Mouse (Mus musculus) leukemia stem cell, adult 10-12 weeks (primary cell): Measurements from ENCODE around the gene Fbxw24. TPM values are rescaled to one million over a fixed set of nuclear protein-coding genes. Genes with fewer than 3 reads are reported as not detected.

Source experiments
- polyA plus RNA-seq: library from polyadenylated mRNA; stranded (reverse); fragments of >175 nt; gene quantifications from 2 replicates; pipeline ENCODE4 v1.2.3, GENCODE M21; 2012; ENCODE audit warnings: low replicate concordance

Fbxw24 gene
- not detected in 2 replicates for polyA plus RNA-seq

DNA sequence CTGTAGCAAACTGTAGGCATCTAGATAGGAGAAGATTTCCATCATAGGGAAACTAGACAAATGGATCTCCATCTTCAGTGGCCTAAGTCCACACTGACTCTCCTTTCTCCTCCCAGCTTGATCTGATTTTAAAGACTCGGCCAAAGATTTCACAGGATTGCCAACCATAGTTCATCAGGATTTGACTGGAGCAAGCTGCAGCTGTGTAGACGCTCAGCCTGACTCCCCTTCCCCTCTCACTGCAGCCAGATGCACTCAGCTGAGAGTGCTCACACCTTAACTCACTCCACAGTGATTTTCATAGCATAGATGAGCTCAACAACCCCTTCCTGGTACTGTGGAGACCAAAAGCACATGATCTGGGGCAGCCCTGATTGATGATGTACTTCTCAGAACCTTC lies at the start of gene Fbxw24:
Gene Fbxw24 (minus strand): TSS at position 101 of the 400 bp plus-strand sequence.

DNA sequence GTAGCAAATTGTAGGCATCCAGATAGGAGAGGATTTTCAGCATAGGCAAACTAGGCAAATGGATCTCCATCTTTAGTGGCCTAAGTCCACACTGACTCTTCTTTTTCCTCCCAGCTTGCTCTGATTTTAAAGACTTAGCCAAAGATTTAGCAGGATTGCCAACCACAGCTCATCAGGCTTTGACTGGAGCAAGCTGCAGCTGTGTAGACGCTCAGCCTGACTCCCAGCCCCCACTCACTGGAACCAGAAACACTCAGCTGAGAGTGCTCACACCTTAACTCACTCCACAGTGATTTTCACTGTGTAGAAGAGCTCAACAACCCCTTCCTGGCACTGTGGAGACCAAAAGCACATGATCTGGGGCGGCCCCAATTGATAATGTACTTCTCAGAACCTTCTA lies 38.7 kb upstream of the Fbxw24 start, which contains the start of gene Fbxw25:
Gene Fbxw25 (minus strand): TSS at position 101 of the 400 bp plus-strand sequence.

DNA sequence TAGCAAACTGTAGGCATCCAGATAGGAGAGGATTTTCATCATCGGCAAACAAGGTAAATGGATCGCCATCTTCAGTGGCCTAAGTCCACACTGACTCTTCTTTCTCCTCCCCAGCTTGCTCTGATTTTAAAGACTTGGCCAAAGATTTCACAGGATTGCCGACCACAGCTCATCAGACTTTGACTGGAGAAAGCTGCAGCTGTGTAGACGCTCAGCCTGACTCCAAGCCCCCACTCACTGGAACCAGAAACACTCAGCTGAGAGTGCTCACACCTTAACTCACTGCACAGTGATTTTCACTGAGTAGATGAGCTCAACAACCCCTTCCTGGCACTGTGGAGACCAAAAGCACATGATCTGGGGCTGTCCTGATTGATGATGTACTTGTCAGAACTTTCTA lies 57.7 kb downstream of the Fbxw24 start, which contains the start of gene Fbxw15:
Gene Fbxw15 (minus strand): TSS at position 101 of the 400 bp plus-strand sequence.

Other genes starting within 250 kb of the Fbxw24 start
- gene Fbxw22, start 221.8 kb downstream of the Fbxw24 start, polyA plus RNA-seq, result not detected in 2 replicates
- gene Fbxw16, start 176.9 kb downstream of the Fbxw24 start, polyA plus RNA-seq, result not detected in 2 replicates
- 0.10 TPM in 1 of 2 replicates, not detected in the other for gene Fbxw19, start 130.2 kb downstream of the Fbxw24 start, polyA plus RNA-seq
- not detected in 2 replicates for gene Fbxw15, start 57.8 kb downstream of the Fbxw24 start, polyA plus RNA-seq
- gene Fbxw25, start 38.6 kb upstream of the Fbxw24 start, polyA plus RNA-seq, result not detected in 2 replicates
- not detected in 2 replicates for gene Fbxw18, start 76.6 kb upstream of the Fbxw24 start, polyA plus RNA-seq
- not detected in 2 replicates for gene Fbxw26, start 120.0 kb upstream of the Fbxw24 start, polyA plus RNA-seq
- gene Fbxw27, start 164.6 kb upstream of the Fbxw24 start, polyA plus RNA-seq, result not detected in 2 replicates
- not detected in 2 replicates for gene Spink8, start 186.2 kb upstream of the Fbxw24 start, polyA plus RNA-seq
- 2.6 and 14.6 TPM in 2 replicates for gene Nme6, start 206.7 kb upstream of the Fbxw24 start, polyA plus RNA-seq
- 3.5 and 19.0 TPM in 2 replicates for gene Camp, start 223.6 kb upstream of the Fbxw24 start, polyA plus RNA-seq
- gene Cdc25a, start 249.5 kb upstream of the Fbxw24 start, polyA plus RNA-seq, result 81.5 and 90.3 TPM in 2 replicates